Mouse (Mus musculus): ENCODE measurements around the gene Slco2a1. TPM values are rescaled to one million over a fixed set of nuclear protein-coding genes. Genes with fewer than 3 reads are reported as not detected.
A peak's percentile ranks its signal among the peaks of the same experiment; 100 is the strongest.

Slco2a1 gene
- polyA plus RNA-seq, 1 experiment from 2014 or later = 2.3 TPM

DNA sequence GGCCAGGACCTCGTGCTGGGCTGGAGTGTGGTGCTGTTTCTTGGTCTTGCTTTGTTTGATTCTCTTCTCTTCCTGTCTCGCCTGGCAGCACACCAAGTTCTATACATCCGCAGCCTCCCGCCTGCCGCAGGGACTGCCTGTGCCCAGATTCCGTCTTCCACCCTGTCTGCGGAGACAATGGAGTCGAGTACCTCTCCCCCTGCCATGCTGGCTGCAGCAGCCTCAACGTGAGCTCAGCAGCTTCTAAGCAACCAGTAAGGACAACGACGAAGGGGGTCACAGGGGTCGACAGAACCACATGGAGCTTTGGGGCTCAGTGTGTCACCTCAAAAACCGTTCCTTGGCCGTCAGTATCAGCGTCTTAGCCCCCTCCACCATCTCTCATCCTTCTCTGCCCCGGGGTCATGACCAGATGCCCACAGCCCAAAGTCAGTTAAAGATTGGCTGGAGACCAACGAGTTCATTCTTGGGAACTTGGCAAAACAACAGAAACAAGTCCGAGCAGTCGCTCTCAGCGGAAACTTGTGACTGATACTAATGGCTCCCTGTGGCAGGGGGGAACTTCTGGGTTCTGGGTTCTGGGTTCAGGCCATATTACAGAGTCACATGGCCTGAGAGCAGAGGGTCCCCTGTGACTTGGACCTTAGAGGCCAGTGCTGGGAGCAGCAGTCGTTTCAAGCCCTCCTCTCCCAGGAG lies 88.5 kb downstream of the Slco2a1 start:
- peaks cover 3% of the 10 kb centered on the region; the same call in 1 of the 2 replicates for H3K9me3 ChIP-seq
- H3K9ac ChIP-seq = no peak overlapping the region
- no peak overlapping the region for H3K4me3 ChIP-seq
- ATAC-seq (ENCODE audit: low read depth) = no peak
- WGBS = 80% methylated on average over 21 of the region's 21 CpGs
- H3K4me2 ChIP-seq = no peak overlapping the region
- no peak overlapping the region for H3K27ac ChIP-seq (replicated peaks)
- H3K27me3 ChIP-seq = no peaks in the 10 kb centered on the region
- no peaks in the 10 kb centered on the region for H3K36me3 ChIP-seq
- H3K4me1 ChIP-seq (replicated peaks) = no peaks in the 10 kb centered on the region

DNA sequence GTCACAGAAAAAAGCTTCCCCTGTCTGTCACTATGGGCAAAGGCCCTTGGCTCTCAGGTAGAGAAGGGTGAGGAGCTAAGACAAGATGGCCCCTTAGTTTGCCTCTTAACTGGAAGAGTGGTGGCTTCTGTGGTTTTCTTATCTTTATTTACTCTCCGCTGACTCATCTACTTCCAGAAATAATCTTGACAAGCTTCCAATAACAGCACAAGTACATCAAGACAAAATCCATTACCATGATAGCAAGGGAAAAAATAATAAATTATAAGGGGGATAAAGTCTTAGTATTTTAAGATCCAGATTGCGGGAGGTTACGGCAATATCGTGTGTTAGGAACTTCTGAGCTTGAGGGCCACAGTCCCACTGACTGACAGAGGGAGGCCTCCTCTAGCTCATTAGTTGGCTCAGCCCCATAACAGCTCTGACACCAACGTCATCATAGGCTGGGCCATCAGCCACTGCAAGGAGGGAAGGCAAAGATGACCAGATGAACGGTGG lies 89.7 kb downstream of the Slco2a1 start:
- H3K4me1 ChIP-seq (replicated peaks) = 0 out of 2 replicates have a peak, but pooled peaks cover 4% of the 10 kb centered on the region
- H3K27me3 ChIP-seq = no peaks in the 10 kb centered on the region
- H3K9me3 ChIP-seq = peaks cover 3% of the 10 kb centered on the region; the same call in 1 of the 2 replicates
- no peak for ATAC-seq (ENCODE audit: low read depth)
- WGBS = 89% methylated on average over 6 of the region's 6 CpGs
- H3K36me3 ChIP-seq = no peaks in the 10 kb centered on the region
- no peak overlapping the region for H3K27ac ChIP-seq (replicated peaks)
- no peak overlapping the region for H3K9ac ChIP-seq
- no peak overlapping the region for H3K4me2 ChIP-seq
- no peak overlapping the region for H3K4me3 ChIP-seq

DNA sequence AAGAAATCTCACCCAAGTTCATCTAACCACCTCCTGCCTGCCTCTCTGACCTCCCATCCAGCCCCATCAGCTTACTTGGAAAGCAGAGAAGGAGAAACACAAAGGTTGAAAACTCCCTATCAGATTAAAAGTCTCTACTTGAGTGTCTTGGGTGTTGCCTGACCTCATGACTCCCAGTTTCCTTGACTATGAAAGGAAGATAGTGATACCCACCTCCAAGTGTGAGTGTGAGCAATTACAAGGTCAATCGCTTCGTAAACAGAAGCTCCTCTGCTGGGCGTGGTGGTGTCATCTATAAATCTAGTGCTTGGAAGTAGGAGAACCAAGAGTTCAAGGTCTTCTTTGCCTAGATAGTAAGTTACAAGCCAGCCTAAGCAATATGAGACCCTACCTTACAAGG lies 91.7 kb downstream of the Slco2a1 start:
- Histone ChIP-seq H3K36me3 (no peaks in the 10 kb centered on the region), H3K9me3 (peaks cover 2% of the 10 kb centered on the region; the same call in 1 of the 2 replicates), H3K4me1 (replicated peaks) (peaks cover 4% of the 10 kb centered on the region; the same call in 1 of the 2 replicates), H3K4me3 (no peak overlapping the region), H3K9ac (no peak overlapping the region), H3K4me2 (no peak overlapping the region), H3K27ac (replicated peaks) (no peak overlapping the region), H3K27me3 (no peaks in the 10 kb centered on the region)
- 94% methylated on average over 3 of the region's 3 CpGs for WGBS
- ATAC-seq (ENCODE audit: low read depth) = no peak

DNA sequence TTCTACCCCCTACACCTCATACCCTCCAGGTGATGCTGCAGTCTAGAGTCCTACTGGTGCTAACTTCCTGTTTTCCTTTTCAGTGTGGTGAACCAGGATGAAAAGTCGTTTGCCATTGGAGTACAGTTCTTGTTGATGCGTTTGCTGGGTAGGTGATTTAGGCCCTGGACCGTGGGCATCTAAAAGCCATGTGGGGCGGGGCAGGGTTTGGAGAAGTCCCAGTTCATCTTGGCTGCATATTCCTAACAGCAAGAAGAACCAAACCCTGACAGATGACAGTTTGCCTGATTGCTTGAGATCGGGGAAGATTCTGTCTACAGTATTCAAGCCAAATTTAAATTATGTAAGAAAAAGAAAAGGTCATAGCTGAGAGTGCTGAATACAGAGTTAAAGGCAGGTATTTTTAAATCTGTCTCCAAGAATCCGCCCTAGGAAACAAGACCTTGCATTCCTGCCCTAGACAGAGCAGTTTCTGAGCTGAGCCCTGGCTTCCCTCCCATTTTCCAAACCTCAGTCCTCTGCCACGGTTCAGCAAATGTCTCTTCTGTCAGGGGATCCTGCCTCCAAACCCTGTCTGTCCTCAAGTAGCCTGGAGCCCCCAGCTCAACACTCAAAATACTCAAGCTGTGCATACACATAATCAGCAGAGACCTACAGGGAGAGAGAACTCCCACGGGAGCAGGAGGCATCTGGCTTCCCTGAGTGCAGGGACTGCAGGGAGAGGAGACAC lies 93.9 kb downstream of the Slco2a1 start:
- peak overlapping the region; percentile 42; the same call in 1 of the 2 replicates for H3K27ac ChIP-seq (replicated peaks)
- peaks cover 4% of the 10 kb centered on the region; the same call in 1 of the 2 replicates for H3K4me1 ChIP-seq (replicated peaks)
- WGBS = 80% methylated on average over 8 of the region's 8 CpGs
- no peaks in the 10 kb centered on the region for H3K9me3 ChIP-seq
- no peak overlapping the region for H3K4me3 ChIP-seq
- no peak for ATAC-seq (ENCODE audit: low read depth)
- H3K4me2 ChIP-seq = no peak overlapping the region
- H3K27me3 ChIP-seq = no peaks in the 10 kb centered on the region
- H3K36me3 ChIP-seq = no peaks in the 10 kb centered on the region
- H3K9ac ChIP-seq = no peak overlapping the region

DNA sequence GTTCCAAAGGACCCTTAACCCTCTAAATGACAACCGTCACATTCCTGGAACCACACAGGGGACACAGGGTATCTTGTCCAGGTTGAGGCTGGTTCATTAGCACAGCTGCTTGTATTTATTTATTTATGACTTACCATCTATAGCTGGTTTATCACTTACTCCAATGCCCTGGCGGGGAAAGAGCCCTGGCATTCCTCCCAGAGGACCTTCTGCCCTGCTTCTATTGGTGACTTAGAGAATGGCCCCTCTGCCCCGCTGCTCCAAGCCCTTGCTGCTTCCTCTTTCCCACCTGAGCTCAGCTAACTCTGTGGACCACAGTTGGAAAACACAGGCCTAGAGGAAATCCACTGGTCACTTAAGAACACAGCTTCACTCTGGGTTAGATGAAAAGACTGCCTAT lies 94.9 kb downstream of the Slco2a1 start:
- no peak overlapping the region for H3K9ac ChIP-seq
- H3K4me3 ChIP-seq = no peak overlapping the region
- H3K27me3 ChIP-seq = no peaks in the 10 kb centered on the region
- peaks cover 4% of the 10 kb centered on the region; the same call in 1 of the 2 replicates for H3K4me1 ChIP-seq (replicated peaks)
- ATAC-seq (ENCODE audit: low read depth) = no peak
- no peaks in the 10 kb centered on the region for H3K36me3 ChIP-seq
- H3K27ac ChIP-seq (replicated peaks) = no peak overlapping the region
- H3K4me2 ChIP-seq = no peak overlapping the region
- no peaks in the 10 kb centered on the region for H3K9me3 ChIP-seq
- WGBS = 58% methylated on average over 3 of the region's 3 CpGs

DNA sequence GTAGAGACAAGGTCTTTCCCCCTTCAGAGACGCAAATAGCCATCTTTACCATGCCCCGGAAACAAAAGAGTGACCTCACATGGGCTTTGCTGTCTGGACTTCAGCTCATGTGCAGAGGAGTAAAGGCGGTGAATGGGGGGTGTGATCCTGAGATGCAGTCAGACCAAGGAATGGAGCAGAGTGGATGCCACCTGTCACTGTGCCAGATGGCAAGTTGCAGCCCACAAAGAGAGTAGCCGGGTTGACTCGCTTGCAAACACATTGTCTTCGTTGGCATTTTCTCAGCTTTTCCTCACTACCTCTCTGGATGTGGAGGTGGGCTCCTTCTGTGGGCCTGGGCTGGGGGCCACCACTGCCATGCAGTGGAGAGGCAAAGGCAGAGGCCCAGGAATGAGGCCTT lies 98.2 kb downstream of the Slco2a1 start:
- Histone ChIP-seq H3K4me3 (no peak overlapping the region), H3K4me2 (no peak overlapping the region), H3K36me3 (no peaks in the 10 kb centered on the region), H3K9ac (no peak overlapping the region), H3K9me3 (no peaks in the 10 kb centered on the region), H3K4me1 (replicated peaks) (peaks cover 4% of the 10 kb centered on the region; the same call in 1 of the 2 replicates), H3K27me3 (no peaks in the 10 kb centered on the region), H3K27ac (replicated peaks) (no peak overlapping the region)
- 79% methylated on average over 6 of the region's 6 CpGs for WGBS
- ATAC-seq (ENCODE audit: low read depth) = no peak

DNA sequence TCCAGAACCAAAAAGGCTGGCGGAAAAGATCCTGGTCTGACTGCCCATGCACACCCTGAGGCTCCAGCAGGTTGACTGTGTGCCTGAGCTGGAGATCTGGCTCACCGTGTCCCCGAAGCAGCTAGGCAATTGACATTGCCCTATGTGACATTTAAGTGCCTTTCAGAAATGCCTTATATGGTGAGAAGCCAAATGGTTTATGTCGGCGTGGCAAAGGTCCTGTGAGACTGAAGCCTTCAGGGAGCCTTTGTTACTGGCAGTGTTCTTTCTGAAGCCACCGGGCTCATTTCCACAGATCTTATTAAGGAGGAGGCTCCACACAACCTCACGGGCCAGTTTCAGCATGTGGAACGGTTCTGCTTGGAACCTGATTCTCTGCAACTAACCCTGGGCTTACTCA lies 98.8 kb downstream of the Slco2a1 start:
- WGBS = 53% methylated on average over 8 of the region's 8 CpGs
- no peak for ATAC-seq (ENCODE audit: low read depth)
- no peak overlapping the region for H3K4me3 ChIP-seq

DNA sequence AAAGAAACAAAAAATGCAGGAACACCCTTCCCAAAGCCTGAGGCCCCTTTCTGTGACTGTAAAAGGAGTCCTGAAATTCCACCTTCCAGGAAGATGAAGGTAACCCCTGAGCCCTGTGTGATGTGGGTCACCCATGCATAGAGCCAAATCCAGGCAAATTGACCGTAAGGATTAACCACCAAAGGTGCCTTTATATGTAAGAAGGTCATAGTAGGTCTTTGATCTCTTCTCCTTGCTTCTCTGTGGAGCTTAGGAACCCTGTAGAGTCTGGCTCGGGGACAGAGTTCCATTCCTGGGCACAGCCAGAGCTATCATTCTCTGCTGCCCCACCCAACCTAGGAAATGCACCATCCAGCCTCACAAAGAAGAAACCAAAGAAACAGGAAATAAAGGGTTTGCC lies 100.1 kb downstream of the Slco2a1 start:
- Histone ChIP-seq H3K27ac (replicated peaks) (no peak overlapping the region), H3K36me3 (no peaks in the 10 kb centered on the region), H3K9me3 (no peaks in the 10 kb centered on the region), H3K4me1 (replicated peaks) (peaks cover 6% of the 10 kb centered on the region), H3K9ac (no peak overlapping the region), H3K27me3 (no peaks in the 10 kb centered on the region), H3K4me3 (no peak overlapping the region), H3K4me2 (no peak overlapping the region)
- WGBS = 76% methylated on average over 2 of the region's 2 CpGs
- ATAC-seq (ENCODE audit: low read depth) = no peak

More for the DNA sequence above, 98.8 kb downstream of the Slco2a1 start:
- Histone ChIP-seq H3K27ac (replicated peaks) (no peak overlapping the region), H3K9ac (no peak overlapping the region), H3K4me1 (replicated peaks) (peaks cover 4% of the 10 kb centered on the region), H3K4me2 (no peak overlapping the region), H3K9me3 (no peaks in the 10 kb centered on the region), H3K27me3 (no peaks in the 10 kb centered on the region), H3K36me3 (no peaks in the 10 kb centered on the region)

DNA sequence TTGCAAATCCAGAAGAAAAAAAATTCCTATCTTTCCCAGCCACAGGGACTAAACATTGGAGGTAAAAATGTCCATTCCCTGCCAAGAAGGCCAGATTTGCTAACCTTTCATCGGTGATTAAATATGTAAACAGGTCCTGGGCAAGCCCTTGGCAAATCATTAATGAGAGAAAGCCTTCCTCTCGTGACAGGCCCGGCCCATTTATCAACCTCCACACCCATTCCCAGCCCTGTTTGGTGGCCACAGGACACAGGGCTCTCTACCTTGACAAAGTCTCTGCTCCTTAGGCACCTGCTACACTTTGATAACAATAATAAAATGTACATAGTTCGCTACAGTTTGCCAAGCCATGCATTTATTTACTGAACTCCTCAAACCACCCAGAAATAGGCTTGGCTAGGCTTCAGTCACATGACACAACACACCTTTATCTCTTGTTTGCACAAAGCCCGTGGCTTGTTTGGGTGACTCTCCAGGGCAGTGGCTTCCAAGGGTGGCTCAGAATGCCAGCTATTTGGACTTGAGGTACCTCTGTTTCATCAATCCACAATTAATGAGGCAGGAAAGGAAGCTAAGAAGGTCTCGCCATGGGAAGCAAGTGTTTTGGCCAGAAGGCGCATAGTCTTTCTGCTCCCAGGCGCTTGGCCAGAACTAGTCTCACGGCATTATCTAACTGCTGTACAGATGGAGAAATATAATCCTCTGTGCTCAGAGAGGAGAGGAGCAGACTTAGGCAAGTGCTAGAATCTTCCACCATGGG lies 101.8 kb downstream of the Slco2a1 start:
- ATAC-seq (ENCODE audit: low read depth) = no peak
- Histone ChIP-seq H3K4me2 (no peak overlapping the region), H3K4me1 (replicated peaks) (peaks cover 6% of the 10 kb centered on the region), H3K36me3 (no peaks in the 10 kb centered on the region), H3K4me3 (no peak overlapping the region), H3K27me3 (no peaks in the 10 kb centered on the region), H3K9me3 (no peaks in the 10 kb centered on the region), H3K9ac (no peak overlapping the region), H3K27ac (replicated peaks) (no peak overlapping the region)
- WGBS = 80% methylated on average over 9 of the region's 9 CpGs

DNA sequence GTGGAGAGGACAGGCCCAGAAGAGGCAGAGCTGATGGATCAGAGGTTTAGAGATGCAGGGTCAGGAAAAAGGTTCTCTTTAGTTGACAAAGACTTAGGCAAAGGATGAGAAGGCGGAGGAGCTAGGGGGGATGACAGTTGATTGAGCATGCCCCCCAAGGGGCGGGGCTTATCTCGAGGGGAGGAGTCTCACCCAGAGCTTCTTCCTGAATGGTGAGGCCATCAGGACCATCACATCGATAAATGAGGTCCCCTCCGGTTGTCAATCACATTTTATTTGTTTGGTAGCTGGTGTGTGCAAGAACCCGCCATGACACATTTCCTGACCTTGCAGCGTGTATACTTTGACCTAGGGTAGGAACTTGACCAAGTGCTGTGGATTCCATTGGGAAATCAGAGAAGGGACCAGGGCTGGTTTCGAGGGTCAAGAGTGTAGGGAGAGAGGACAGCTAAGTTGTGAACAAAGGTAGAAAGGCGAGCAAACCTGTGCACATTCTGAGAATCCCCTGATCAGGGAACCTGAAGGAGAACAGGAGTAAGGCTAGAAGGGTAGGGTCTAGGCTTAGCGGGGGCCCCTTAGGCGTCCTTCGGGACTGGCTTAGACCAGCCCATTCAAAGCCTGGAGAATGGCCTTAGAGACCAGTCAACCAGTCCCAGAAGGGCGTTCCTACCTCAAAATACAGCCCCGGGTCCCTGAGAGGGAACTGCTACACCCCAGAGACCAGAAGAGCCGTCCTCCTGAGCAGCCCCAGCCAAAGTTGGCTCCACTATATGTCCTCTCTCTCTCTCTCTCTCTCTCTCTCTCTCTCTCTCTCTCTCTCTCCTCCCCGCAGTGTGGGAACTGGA lies 102.7 kb downstream of the Slco2a1 start:
- ATAC-seq (ENCODE audit: low read depth) = no peak

DNA sequence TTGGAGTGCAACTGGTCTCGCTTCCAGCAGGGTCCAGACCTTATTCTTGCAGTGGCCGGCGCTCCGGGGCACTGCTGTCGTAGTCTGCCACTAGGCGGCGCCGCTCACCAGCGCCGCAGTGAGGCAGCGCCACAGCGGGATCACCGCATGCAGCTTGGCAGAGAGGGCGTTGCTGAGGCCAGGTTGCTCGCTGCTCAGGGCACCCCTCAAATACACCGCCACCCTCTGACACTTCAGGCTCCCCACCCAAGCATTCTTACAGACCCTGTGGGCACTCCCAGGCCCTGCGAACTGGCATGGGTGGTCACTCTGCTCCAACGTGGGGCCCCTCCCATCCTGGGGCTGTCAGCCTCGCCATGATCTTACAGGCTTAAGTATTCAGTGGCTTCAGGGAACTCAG lies 103.7 kb downstream of the Slco2a1 start:
- no peak overlapping the region for H3K27ac ChIP-seq (replicated peaks)
- H3K9ac ChIP-seq = peak overlapping the region; percentile 72
- H3K27me3 ChIP-seq = no peaks in the 10 kb centered on the region
- WGBS = 1% methylated on average over 19 of the region's 19 CpGs
- H3K4me1 ChIP-seq (replicated peaks) = peaks cover 6% of the 10 kb centered on the region
- H3K9me3 ChIP-seq = no peaks in the 10 kb centered on the region
- peak; percentile 94 for ATAC-seq (ENCODE audit: low read depth)
- H3K4me3 ChIP-seq = peak overlapping the region; percentile 42
- no peaks in the 10 kb centered on the region for H3K36me3 ChIP-seq
- H3K4me2 ChIP-seq = peak overlapping the region; percentile 72

More for the DNA sequence above, 102.7 kb downstream of the Slco2a1 start:
- Histone ChIP-seq H3K36me3 (no peaks in the 10 kb centered on the region), H3K4me2 (no peak overlapping the region), H3K4me3 (no peak overlapping the region), H3K9me3 (no peaks in the 10 kb centered on the region), H3K27me3 (no peaks in the 10 kb centered on the region), H3K4me1 (replicated peaks) (peaks cover 6% of the 10 kb centered on the region), H3K27ac (replicated peaks) (no peak overlapping the region), H3K9ac (no peak overlapping the region)
- 80% methylated on average over 16 of the region's 16 CpGs for WGBS
